7 mouse cellular contexts compared by ENCODE assay signal in the genomic region with DNA sequence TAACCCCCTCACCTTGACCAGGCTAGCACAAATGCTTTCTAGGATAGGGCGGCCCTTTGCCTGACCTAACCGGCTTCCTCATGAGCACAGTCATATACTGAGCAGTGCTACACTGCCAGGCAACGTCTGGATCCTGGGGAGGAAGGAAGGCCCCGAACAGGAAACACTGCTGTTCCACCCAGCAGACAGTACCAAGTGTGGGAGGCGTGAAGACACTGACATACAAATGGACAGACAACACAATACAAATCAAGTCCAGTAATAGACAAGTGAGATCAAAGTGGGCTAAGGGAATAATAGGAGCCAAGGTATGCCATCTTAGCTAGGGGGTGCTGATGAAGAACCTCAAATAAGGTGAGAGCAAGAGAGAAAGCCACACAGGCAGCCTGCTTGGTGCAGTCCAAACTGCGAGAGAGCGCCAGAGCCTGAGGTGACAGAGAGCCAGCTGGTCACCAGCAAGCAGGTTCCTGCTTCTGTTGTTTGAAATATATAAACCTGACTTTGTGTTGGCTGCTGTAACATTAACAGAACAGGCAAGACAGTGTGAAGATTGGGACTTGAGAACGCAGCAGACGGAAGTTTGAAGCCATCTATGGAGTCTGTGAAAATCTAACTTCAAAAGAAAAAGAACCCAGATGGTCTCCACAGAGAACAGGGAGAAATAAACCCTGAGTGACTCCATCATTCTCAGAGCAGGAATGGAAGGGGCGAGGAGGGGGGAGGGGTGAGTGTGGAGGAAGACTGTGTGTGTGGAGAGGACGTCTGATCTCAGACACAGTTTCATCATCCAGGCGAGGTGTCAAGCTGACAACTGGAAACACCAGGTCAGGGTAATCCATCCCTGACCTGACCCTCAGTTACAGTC. TPM values are rescaled to one million over a fixed set of nuclear protein-coding genes. Genes with fewer than 3 reads are reported as not detected.
DNase-seq lines count a peak whose midpoint lies in the region; TF ChIP-seq lines count a peak whose summit lies in the region.

No protein-coding gene starts in this region.

- peak; percentile 24 to 36 for DNase-seq in lung, adult 18-20 months
- DNase-seq in lung, adult 2 months = no peak
- DNase-seq in cerebellum, postnatal 25 days = peak; percentile 69 to 75
- peak; percentile 10 to 22 for DNase-seq in kidney, adult 8-10 months
- no peak for DNase-seq in embryo, embryonic 9.5 days (ENCODE audit: extremely low spot score)
- no peak for DNase-seq in left cerebral cortex, adult 8-10 months (ENCODE audit: low spot score in 2 of 2)

- no peaks in the 10 kb centered on the region for H3K9me3 ChIP-seq in megakaryocyte, embryonic 14.5 days

- WGBS in lung, adult 2 months = 48% methylated on average over 12 of the region's 12 CpGs

- H3K36me3 ChIP-seq in megakaryocyte, embryonic 14.5 days (replicated peaks; ENCODE audit: low read length) = peaks cover 85% of the 10 kb centered on the region

- peaks cover 6% of the 10 kb centered on the region; the same call in 1 of the 2 replicates for H3K4me1 ChIP-seq in lung, adult 2 months (ENCODE audit: control insufficient read depth, insufficient read depth, low read length)
- H3K4me1 ChIP-seq in megakaryocyte, embryonic 14.5 days = peaks cover 22% of the 10 kb centered on the region

- no peak for TF ChIP-seq POLR2A in lung, adult 2 months (IDR thresholded peaks at IDR 0.05; ENCODE audit: borderline replicate concordance, extremely low read depth, low read depth, low read length)

- H3K4me3 ChIP-seq in lung, adult 2 months (replicated peaks; ENCODE audit: extremely low read depth, low read depth, low read length) = no peak overlapping the region
- peak overlapping the region; percentile 33 for H3K4me3 ChIP-seq in megakaryocyte, embryonic 14.5 days (replicated peaks)

- H3K27me3 ChIP-seq in megakaryocyte, embryonic 14.5 days (replicated peaks) = no peaks in the 10 kb centered on the region

- no peak for TF ChIP-seq CTCF in lung, adult 2 months (IDR thresholded peaks at IDR 0.05; ENCODE audit: insufficient read depth, low read length)

RNA-seq across cellular contexts. Expression of a gene that starts 28.6 kb away (rescaled TPM):
- 0.02 and 0.05 TPM in 2 replicates for polyA plus RNA-seq in lung, adult 2 months (2012; rRNA removed)
- not detected in 2 replicates for polyA plus RNA-seq in megakaryocyte, embryonic 14.5 days (2012; ENCODE audit: insufficient read depth, low replicate concordance)
- under 1 TPM; 0.14 to 0.39 (median 0.18) TPM for total RNA-seq in left cerebral cortex, adult 8-10 months (2022)

Comparison
In these comparisons a context has a peak if more than half of its experiments do, and no peak if none do; other contexts are left out.
1. DNase-seq: peak in lung, adult 18-20 months (2 of 2), cerebellum, postnatal 25 days (2 of 2) and kidney, adult 8-10 months (2 of 2); none in lung, adult 2 months (single experiment), embryo, embryonic 9.5 days (single experiment) and left cerebral cortex, adult 8-10 months (0 of 2).